Mouse (Mus musculus) megakaryocyte, embryonic 14.5 days (primary cell): ENCODE results near the gene Fbxo39. TPM values are rescaled to one million over a fixed set of nuclear protein-coding genes. Genes with fewer than 3 reads are reported as not detected.
"Not testable (repeated sequence)": the region's sequence is repeated elsewhere in the genome, so short reads cannot be mapped to it uniquely, and the experiment has no call there.

ENCODE experiments used
- H3K27me3 ChIP-seq: replicated peaks from 2 replicates; pipeline ENCODE3; 2012; ENCODE audit warnings: inconsistent platforms
- H3K36me3 ChIP-seq: replicated peaks from 2 replicates; pipeline ENCODE3; 2012; ENCODE audit warnings: low read length, inconsistent platforms, mixed read lengths
- H3K4me1 ChIP-seq: 2 replicates; pipeline ENCODE4 v1.6.1; 2012; ENCODE audit warnings: inconsistent platforms
- H3K4me3 ChIP-seq: replicated peaks from 2 replicates; pipeline ENCODE3; 2012; ENCODE audit warnings: moderate library complexity, mild to moderate bottlenecking, inconsistent platforms
- H3K9me3 ChIP-seq: 2 replicates; pipeline ENCODE4 v1.6.1; 2012; ENCODE audit warnings: inconsistent platforms
- FLI1 ChIP-seq: IDR thresholded peaks from 2 replicates; pipeline ENCODE4 v1.6.1; 2012; ENCODE audit warnings: low read length, inconsistent platforms, mixed read lengths
- GATA1 ChIP-seq: IDR thresholded peaks from 3 replicates; pipeline ENCODE4 v1.6.1; 2012; ENCODE audit warnings: mixed read lengths, low read length, inconsistent platforms, borderline replicate concordance
- polyA plus RNA-seq: library from polyadenylated mRNA; stranded (reverse); fragments of >175 nt; gene quantifications from 2 replicates; pipeline ENCODE4 v1.2.3, GENCODE M21; 2012; ENCODE audit warnings: low replicate concordance; ENCODE audit not compliant: insufficient read depth

The Fbxo39 gene
- polyA plus RNA-seq, 1 experiment = not detected

GRCm38 (mm10) chr11:72339716-72340115 lies 25.5 kb downstream of the Fbxo39 start:
- H3K36me3 ChIP-seq = no peaks in the 10 kb centered on the region
- peaks cover 29% of the 10 kb centered on the region for H3K27me3 ChIP-seq
- H3K4me3 ChIP-seq = no peak overlapping the region
- no peaks in the 10 kb centered on the region for H3K9me3 ChIP-seq
- H3K4me1 ChIP-seq = peaks cover 10% of the 10 kb centered on the region
- TF ChIP-seq GATA1 (no peak), FLI1 (no peak)

- no peak for TF ChIP-seq FLI1
- TF ChIP-seq GATA1 = no peak
- no peaks in the 10 kb centered on the region for H3K9me3 ChIP-seq
- peak overlapping the region; percentile 76 for H3K4me3 ChIP-seq
- no peaks in the 10 kb centered on the region for H3K36me3 ChIP-seq
- peaks cover 5% of the 10 kb centered on the region for H3K4me1 ChIP-seq
- H3K27me3 ChIP-seq = peaks cover 23% of the 10 kb centered on the region
Measured at GRCm38 (mm10) chr11:72342549-72343237, 28.4 kb downstream of the Fbxo39 start.

- not testable (repeated sequence) for H3K36me3 ChIP-seq, H3K9me3 ChIP-seq, H3K4me1 ChIP-seq, H3K4me3 ChIP-seq
- H3K27me3 ChIP-seq = peaks cover 23% of the 10 kb centered on the region
Measured at GRCm38 (mm10) chr11:72343238-72343625, 29.0 kb downstream of the Fbxo39 start.

- TF ChIP-seq FLI1 (no peak), GATA1 (no peak)
- Histone ChIP-seq H3K27me3 (peaks cover 20% of the 10 kb centered on the region), H3K36me3 (no peaks in the 10 kb centered on the region), H3K9me3 (no peaks in the 10 kb centered on the region), H3K4me3 (no peak overlapping the region), H3K4me1 (peaks cover 5% of the 10 kb centered on the region)
Measured at GRCm38 (mm10) chr11:72343904-72344303, 29.7 kb downstream of the Fbxo39 start.

GRCm38 (mm10) chr11:72344486-72344885 lies 30.2 kb downstream of the Fbxo39 start:
- Histone ChIP-seq H3K27me3 (peaks cover 17% of the 10 kb centered on the region), H3K4me3 (no peak overlapping the region), H3K36me3 (no peaks in the 10 kb centered on the region), H3K9me3 (no peaks in the 10 kb centered on the region), H3K4me1 (peaks cover 5% of the 10 kb centered on the region)
- no peak for TF ChIP-seq GATA1
- TF ChIP-seq FLI1 = no peak

GRCm38 (mm10) chr11:72348563-72348962 lies 34.3 kb downstream of the Fbxo39 start:
- H3K4me3 ChIP-seq = no peak overlapping the region
- H3K4me1 ChIP-seq = no peaks in the 10 kb centered on the region
- TF ChIP-seq GATA1 = no peak
- no peak for TF ChIP-seq FLI1
- H3K27me3 ChIP-seq = peaks cover 24% of the 10 kb centered on the region
- H3K36me3 ChIP-seq = no peaks in the 10 kb centered on the region
- no peaks in the 10 kb centered on the region for H3K9me3 ChIP-seq

GRCm38 (mm10) chr11:72349016-72349415 lies 34.8 kb downstream of the Fbxo39 start:
- no peaks in the 10 kb centered on the region for H3K9me3 ChIP-seq
- no peak overlapping the region for H3K4me3 ChIP-seq
- no peaks in the 10 kb centered on the region for H3K36me3 ChIP-seq
- no peaks in the 10 kb centered on the region for H3K4me1 ChIP-seq
- TF ChIP-seq FLI1 = no peak
- no peak for TF ChIP-seq GATA1
- H3K27me3 ChIP-seq = peaks cover 24% of the 10 kb centered on the region

- H3K4me3 ChIP-seq = no peak overlapping the region
- no peaks in the 10 kb centered on the region for H3K9me3 ChIP-seq
- no peaks in the 10 kb centered on the region for H3K36me3 ChIP-seq
- peaks cover 25% of the 10 kb centered on the region for H3K27me3 ChIP-seq
- TF ChIP-seq FLI1 = no peak
- no peak for TF ChIP-seq GATA1
- no peaks in the 10 kb centered on the region for H3K4me1 ChIP-seq
Measured at GRCm38 (mm10) chr11:72349652-72350051, 35.4 kb downstream of the Fbxo39 start.

- Histone ChIP-seq H3K27me3 (peaks cover 36% of the 10 kb centered on the region), H3K4me3 (no peak overlapping the region)
- TF ChIP-seq GATA1 (no peak), FLI1 (no peak)
Measured at GRCm38 (mm10) chr11:72352272-72352671, 38.0 kb downstream of the Fbxo39 start.

GRCm38 (mm10) chr11:72353186-72353585 lies 38.9 kb downstream of the Fbxo39 start:
- TF ChIP-seq GATA1 (no peak), FLI1 (no peak)
- Histone ChIP-seq H3K4me3 (no peak overlapping the region), H3K9me3 (no peaks in the 10 kb centered on the region), H3K4me1 (peaks cover 6% of the 10 kb centered on the region), H3K36me3 (no peaks in the 10 kb centered on the region), H3K27me3 (peaks cover 41% of the 10 kb centered on the region)

More at GRCm38 (mm10) chr11:72352272-72352671, 38.0 kb downstream of the Fbxo39 start:
- Histone ChIP-seq H3K36me3 (no peaks in the 10 kb centered on the region), H3K9me3 (no peaks in the 10 kb centered on the region), H3K4me1 (peaks cover 6% of the 10 kb centered on the region)
